Mouse (Mus musculus): Measurements from ENCODE around the gene Aanat. TPM values are rescaled to one million over a fixed set of nuclear protein-coding genes. Genes with fewer than 3 reads are reported as not detected.
"Not testable (repeated sequence)": the region's sequence is repeated elsewhere in the genome, so short reads cannot be mapped to it uniquely, and the experiment has no call there.

Aanat gene
- total RNA-seq, 1 experiment from 2014 or later: not detected

DNA sequence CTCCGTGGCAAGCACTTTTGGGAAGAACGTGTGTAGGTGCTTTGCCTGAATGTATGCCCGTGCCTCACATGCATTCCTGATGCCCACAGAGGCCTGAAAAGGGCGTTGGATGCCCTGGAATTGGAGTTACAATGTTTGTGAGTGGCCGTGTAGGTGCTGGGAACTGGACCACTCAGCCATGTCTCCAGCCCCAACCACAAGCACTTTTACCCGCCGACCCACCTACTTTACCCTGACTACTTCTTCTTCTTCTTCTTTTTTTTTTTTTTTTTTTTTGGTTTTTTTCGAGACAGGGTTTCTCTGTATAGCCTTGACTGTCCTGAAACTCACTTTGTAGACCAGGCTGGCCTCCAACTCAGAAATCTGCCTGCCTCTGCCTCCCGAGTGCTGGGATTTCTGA lies 24.9 kb downstream of the Aanat start:
- not testable (repeated sequence) for DNase-seq

DNA sequence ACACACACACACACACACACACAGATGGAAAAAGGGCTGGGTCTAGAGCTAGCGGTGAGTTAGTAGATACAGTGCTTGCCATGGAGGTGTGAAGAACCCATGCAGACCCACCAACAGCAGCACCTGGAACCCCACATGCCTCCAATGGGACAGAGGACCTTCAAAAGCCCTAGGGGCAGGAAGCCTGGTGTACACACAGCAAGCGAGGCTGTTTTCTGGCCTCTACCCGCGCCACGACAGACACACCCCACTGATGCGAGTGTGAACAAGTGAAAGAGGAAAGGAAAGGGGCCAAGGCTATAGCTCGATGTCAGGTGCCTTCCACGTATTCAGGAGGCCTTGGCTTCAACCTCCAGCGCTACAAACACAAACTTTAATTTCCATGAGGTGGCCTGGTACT lies 25.7 kb downstream of the Aanat start:
- no peak for DNase-seq

DNA sequence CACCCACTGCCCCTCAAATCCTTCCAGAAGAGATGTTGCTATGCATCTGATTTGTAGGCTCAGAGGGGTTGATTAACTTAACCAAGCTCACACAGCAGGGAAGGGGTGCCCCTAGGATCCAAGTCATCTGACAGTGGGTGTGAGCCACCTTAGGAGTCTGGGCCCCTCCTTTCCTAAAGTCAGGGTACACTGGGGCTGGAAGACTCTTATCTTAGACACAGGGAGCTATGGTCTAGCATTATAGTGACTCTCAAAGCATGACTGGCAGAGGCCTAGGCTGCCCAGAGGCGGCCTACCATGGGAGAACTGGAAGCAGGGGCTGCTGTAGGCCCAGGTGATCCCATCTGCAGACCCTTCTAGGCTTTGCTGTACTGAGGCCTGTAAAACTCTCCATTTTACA lies 26.3 kb downstream of the Aanat start:
- no peak for DNase-seq

DNA sequence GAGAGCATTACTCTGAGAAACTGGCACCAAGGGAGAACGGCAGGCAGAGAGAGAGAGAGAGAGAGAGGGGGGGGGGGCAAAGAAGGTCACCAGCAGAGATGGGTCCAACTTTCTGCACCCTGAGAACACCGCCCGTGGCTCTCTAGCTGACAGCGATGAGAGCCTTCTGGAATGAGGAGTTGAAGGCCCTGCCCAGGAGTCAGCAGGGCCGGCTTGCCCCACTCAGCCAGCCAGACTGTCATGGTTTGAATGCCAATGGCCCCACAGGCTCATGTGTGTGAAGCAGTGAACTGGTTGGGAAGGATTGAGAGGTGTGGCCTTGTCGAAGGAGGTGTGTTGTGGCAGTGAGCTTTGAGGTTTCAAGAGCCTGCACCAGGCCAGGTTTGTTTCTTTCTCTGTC lies 27.0 kb downstream of the Aanat start:
- no peak for DNase-seq

DNA sequence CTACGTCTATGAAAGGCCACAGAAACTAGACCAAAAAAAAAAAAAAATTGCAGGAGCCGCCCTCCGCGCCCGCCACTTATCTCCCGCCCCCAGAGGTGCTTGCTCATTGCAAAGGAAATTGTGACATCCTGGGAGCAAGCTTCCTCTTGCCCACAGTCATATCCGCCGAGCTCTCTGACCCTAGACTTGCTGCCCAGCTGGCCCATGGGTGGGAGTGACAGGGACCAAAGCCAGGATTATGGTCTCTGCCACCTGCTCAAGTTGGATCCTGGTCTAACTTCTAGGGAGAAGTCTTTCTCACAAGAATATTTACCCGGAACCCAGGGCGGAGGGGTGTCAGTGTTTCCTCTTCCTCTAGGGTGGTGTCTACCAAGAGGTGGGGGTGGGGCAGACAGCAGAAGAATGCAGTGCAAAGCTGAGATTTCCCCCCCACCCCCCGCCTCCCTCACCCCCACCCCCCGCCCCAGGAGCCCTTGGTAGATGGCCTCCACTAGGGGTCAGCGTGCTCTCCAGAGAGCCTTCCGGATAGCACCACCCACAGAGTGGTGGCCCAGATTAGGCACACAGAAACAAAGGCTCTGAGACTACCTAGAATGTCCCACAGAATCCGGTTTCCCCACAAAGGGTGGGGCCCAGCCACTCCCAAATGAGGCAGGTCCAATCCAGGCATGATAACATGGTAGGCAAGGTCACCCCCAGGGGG lies 29.7 kb downstream of the Aanat start:
- peak; percentile 66 for DNase-seq

DNA sequence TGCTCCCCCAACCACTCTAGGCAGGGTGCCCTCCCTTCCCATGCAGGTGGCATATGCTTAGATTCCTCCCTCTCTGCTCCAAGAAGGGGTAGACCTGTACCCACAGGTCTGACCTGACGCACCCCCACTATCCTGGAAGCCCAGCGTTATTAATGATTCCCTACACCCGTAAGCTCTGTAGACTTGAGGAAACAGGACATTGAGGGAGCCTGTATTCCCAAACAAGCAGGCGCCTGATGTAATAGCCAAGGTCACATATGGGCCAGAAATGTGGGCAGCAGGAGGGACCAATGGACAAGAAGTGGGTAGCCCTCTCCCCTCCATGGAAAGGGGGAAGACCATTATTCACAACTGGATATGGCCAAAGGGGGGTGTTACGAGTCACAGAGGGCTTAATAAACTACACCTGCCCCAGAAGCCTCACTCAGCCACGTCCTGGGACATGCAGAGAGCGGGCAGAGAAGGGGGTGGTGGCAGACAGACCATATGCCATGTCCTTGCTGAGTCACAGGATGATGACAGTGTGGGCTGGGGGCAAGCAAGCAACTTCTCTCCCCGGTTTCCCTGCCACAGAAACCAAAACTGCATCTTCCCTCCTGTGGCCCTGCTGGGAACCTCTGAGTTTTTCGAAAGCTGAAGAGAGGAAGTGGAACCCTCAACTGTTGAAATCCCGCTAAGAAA lies 30.3 kb downstream of the Aanat start:
- DNase-seq: no peak

DNA sequence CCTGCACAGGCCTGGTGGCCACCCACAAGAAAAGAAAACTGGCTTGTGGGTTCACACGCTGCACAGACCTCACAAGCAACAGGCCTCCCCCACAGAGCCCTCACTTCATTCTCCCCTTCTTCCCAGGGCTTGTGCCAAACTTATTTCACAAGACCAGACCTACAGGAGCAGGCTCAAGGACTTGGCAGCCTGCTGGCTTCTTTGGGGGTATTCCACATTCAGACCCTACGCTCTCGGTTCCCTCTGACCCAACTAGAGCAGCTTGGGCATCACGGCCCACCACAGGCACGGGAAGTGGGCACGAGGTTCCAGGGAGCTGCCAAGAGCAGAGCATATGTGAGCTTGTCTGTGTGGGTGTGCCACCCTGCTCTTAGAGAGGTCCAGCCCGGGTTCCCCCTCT lies 31.4 kb downstream of the Aanat start:
- peak; percentile 56 for DNase-seq

DNA sequence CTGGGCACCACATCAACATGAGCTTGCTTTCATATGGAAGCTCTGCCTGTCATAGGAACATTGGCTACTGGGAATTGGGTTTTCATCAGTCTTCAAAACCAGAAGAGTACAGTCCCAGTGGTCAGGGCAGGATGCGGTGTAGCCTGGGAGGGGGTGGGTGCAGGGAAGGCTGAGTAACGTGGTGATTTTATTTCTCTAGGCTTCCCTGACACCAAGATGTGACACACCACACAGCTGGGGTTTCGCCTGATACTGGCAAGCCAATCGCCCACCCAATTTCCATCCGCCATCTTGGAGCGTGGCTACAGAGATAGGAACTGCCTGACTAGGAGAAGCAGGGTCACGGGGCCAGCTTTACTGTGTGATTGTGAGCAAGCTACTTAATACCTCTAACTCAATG lies 32.4 kb downstream of the Aanat start:
- DNase-seq: no peak

DNA sequence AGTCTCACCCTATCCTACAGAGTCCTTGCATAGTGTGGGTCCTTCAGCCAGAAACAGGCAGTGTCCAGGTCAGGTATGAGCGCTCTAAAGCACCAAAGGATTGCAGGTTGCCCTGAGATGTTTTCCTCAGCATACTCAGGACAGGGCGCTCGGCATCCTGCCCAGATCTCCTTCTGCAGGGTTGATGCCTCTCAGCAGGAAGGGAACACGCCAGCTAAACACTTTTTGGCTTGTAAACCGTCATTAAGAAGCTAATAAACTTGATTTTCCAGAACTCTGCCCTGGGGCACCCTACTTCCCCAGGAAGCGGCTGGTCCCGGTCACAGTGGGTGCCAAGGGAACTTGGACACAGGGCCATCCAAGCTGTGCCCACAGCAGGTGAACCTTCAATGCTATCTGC lies 32.9 kb downstream of the Aanat start:
- no peak for DNase-seq

DNA sequence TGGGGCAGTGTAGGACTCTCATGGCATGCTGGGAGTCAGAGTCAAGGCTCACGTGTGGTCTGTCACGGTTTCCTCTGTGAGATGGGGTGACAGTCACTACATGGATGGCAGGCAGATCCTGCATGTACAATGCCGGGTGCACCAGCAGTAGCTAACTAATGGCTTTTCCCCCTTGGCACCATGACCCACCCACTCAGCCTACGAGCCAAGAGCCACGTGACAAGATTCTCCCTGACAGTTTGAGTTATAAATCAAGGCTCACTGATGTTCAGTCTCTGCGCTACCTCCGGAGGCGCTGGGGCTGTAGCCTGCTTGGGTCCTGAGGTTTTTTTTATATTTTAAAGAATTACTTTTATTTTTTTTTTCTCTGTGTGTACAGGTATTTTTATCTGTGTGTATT lies 33.3 kb downstream of the Aanat start:
- no peak for DNase-seq

DNA sequence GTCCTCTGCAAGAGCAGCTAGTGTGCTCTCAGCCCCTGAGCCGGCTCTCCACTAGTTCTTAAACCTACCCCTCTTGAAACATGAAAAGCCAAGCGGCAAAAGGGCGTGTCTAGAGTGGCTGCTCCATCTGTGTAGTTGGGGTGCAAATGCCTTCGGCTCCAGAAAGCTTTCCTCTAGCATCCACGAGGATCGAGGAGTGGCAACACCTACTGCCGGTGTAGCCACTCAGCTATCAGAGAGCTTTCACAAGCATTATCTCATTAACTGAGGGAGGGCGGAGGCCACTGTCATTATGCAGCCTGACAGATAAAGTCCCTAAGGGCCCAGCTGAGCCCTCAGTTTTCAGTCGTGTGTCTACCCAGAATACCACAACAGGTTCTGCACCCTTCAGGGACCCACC lies 33.8 kb downstream of the Aanat start:
- no peak for DNase-seq

DNA sequence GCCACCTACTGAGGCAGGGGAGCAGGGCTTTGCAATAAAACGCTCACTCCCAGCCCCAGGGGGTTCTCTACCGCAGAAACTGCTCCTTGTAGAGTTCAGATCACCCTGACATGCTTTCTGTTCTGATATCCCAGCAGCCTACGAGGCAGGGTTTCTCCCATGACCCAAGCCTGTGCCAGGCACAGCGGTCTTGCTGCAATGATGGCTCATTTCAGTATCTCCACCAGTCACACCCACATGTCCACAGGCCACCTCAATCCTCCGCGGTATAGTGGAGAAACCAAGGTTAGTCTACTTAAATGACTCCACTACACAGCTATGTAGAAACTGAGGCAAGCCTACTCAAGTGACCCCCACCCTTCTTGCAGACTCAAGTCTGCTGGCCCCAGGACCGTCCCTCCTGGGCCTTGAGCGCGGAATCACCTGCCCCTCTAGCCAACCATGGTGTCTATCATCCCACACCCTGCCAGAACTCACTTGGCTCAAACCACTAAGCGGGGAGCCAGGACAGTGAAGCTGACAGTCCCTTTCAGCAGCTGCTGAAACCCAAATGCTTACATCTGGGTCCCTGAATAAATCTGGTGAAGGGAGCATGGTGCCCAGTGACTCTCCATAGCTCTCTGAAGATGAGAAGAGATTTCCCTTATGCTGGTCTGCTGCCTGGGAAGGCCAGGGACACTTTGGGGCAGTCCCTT lies 34.5 kb downstream of the Aanat start:
- no peak for DNase-seq

DNA sequence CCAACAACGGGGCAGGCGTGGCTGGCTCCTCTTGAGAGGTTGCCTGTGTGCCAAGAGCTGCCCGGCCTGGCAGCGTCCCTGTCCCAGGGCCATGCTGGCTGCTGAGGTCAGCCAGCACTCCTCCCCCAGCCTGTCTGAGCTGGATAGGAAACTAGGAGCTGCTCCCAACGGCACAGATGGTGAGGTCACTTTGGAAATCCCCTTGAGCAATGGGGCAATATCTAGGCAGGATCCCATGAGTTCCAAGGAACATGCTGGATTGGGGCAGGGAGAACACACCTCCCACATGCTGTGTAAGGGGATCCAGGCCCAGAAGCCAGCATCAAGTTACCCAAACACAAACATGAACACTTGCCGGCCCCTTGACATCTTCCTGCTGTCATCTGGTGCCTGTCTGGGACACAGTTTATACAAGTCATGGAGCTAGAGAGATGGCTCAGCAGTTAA lies 35.0 kb downstream of the Aanat start:
- peak; percentile 96 for DNase-seq

DNA sequence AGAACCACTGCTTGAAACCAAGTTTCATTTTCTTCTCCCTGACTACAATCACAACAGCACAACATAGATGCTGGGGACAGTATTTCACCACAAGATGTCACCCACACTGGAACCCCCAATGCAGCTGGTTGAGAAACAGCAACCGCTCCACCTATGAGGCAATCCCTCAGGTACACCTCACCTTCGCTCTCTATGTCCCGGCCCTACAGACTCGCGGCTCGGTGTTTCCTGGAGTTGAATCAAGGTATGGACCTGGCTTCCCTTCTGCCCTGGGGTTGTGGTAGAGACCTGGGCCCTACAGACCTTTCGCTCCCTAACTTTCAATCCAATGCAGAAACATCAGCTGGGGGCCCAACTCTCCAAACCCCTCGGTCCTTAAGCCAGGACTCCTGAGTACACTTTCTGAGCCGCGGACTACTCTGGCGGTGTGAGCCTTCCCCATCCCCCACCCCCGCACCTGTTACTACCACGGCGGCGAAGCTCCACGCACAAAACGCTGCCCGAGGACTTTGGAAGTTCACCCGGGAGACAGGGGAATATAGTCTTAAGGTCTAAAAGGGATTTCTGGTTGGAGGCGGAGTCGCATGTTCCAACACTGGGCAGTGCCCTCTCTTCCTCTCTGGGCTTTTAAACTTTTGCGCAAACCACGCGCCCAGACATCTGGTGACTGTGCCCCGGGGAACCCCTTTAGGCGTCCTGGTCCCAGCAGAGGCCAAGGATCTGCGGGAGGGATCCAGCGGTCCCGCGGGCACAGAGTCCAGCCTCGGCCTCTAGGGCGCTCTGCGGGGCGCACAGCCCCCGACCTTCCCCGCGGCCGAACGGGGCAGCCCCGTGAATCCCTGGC lies 37.3 kb downstream of the Aanat start:
- DNase-seq: peak; percentile 52

DNA sequence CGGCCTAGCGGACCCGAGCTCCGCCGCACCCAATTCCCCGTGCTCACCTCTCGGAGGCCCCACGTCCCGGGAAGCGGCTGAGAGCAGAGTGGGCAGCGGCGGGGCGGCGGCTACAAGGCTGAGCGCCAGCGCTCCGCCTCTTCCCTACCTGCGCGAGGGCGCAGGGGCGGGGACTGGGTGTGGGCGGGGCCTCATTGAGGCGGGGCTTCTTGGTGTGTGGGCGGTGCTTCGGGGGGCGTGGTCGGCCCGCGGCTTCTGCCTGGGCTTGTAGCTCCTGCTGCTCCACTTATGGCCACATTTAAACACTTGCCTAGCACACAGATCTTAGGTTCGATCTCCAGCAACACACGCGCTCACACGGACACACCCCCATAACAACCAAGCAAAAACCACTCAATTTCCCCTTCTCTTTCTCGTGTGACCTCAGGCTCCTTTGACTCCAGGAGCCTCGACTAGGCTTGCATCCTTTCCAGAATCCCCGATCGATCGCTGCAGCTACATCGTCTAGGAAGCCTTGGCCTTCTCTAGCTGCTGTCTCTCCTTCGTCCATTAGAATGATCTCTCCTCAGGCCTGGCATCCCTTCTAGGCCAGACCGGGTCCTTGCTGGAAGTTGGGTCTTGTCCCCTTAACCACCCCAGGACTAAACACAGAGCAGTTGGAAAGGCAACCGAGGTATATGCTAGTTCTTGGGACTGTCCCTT lies 38.0 kb downstream of the Aanat start:
- DNase-seq: peak; percentile 93

DNA sequence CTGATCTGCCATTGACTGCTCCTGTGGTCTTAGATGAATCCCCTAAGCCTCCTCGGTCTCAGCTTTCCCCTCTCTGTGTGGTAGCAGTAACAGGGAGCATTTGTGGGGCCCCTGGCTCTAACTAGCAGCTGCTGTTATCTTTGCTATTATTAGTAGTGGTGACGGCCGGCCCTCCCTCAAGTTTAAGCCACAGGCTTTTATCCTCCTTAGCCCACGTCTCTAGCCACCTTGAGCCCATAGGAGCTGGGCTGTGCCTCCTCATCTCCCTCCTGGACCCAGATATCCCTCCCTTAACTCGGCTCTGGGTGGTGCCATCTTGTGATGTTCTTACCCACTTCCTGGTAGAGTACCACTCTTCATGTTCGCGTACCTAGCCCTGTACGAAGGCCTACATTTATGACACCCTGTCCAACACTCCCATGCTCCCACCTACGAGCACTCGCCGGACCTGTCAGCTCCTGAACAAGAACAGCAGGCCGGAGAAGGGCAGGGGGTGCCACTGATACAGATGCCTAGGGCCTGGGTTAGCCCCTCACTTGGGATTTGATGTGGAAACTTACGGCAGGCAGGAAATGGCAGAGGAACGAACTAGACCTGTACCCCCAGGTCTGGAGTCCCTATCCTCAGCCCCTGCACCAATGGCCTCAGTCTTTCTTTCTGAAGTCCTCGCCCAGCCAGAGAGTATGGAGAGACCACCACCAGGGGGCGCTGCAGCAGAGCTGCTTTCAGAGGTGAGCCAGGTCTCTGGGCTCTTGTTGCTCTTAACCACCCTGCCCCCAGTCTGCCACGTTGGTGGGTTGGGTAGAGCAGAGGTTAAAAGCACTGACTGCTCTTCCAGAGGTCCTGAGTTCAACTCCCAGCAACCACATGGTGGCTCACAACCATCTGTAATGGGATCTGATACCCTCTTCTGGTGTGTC lies 39.1 kb downstream of the Aanat start:
- DNase-seq: peak; percentile 75

DNA sequence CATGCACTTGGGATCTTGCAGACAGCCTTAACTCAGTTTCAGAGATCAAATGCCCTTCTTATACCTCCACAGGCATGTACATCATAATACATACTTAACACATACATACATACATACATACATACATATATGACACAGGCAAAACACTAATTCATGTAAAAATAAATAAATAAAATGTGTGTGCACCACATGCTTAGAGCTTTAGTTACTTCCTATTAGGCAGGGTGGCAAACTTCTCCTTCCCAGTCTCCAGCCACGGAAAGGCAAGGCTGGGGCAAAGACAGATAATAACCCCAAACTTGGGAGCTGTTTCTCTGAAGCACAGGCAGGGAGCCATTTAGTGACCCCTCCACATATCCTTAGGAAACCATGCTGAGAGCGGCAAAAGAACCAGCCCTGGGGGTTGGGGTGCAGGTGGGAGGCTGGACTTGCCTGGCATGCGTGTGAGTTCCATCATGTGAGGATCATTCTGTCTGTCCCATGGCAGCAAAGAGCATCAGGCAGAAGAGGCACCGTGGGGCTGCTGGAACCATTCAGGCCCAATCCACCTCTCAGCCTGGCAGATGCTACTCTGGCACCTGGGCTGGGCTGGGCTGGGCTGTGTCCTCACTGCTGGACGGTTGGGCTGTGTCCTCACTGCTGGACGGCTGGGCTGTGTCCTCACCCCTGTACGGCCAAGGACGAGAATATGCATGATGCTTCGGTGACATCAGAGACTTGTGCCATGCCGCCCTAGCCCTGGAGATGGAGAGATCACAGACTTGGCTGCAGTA lies 40.3 kb downstream of the Aanat start, which contains the start of gene Rhbdf2:
TSS of gene Rhbdf2 (minus strand) at position 721 of the 773 bp plus-strand sequence.
- DNase-seq: no peak

DNA sequence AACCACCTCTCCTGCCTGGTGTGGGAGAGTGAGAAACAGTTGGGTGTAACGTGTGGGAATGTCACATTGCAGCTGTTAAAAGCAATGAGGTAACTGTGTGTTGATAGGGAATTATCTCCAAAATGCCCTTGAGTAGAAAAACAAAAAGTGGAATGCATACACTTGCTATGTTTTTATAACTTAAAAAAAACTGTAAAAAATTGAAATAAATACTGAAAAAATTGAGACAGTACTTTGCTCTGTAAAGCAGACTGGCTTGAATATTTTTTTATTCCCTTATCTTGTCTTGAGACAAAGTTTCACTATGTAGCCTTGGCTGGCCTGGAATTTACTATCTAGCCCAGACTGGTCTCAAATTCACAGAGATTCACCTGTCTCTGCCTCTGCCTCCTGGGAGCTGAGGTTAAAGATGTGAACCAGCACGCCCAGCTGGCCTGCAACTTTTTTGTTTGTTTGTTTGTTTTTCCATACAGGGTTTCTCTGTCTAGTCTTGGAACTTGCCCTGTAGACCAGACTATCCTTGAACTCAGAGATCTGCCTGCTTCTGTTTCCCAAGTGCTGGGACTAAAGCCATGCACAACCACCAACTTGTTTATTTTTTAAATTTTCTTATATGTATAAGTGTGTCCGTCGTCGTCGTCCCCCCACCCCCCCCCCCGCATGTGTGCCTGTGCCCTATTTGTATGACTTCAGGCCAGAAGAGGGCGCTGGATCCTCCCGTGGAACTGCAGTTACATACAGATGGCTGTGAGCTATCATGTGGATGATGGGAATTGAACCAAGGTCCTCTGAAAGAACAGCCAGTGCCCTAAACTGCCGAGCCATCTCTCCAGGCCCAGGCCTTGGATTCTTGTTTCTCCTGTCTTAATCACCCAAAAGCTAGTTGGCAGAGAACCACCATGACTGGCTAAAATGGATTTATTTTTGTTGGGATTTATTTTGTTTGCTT lies 41.1 kb downstream of the Aanat start:
- peak; percentile 63 for DNase-seq

DNA sequence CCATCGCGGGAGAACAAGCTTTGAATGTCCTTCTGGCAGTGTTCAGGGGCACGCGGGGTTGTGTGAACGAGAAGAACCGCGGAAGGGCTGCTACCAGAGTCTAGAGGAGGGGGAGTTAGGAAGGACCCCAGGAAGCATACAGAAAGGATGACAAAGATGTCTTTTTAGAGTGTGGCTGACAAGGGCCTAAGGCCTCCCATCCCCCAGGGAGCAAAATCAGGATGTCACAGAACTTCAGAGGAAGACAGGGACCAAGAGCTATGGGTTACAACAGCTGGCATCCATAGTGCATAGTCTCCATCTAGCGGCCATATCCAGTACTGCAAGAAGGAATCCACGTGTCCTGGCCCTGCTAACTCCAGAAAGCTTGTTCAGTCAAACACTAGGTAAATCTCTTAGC lies 42.5 kb downstream of the Aanat start:
- DNase-seq: peak; percentile 92
